Mouse (Mus musculus) lung, postnatal 0 days (tissue): ENCODE measurements at regions not wholly inside any gene's neighbourhood (a gene's known extent, or its start where the extent isn't known, plus 50 kb on each side); places are given as distances from the start of the nearest gene placed in this dataset.
A peak's percentile ranks its signal among the peaks of the same experiment; 100 is the strongest.

Source experiments
- ATAC-seq: fragments of 200-750 bp; cut with Nextera tagmentation; 2 replicates; pipeline ENCODE4 v1.8.0; 2017; ENCODE audit warnings: moderate library complexity
- DNase-seq: peaks from one replicate; pipeline ENCODE4 v3.0.0-alpha.2; 2016; ENCODE audit warnings: low spot score
- H3K27ac ChIP-seq: fragments of 300-500 bp; sonication (generic); 2 replicates; pipeline ENCODE4 v1.5.1; 2014; ENCODE audit warnings: antibody characterized with exemption, mild to moderate bottlenecking, low read length, mixed read lengths
- H3K27me3 ChIP-seq: fragments of 300-500 bp; sonication (generic); replicated peaks from 2 replicates; pipeline ENCODE4 v1.6.1; 2014; ENCODE audit warnings: low read length, mixed read lengths; ENCODE audit not compliant: insufficient read depth
- H3K36me3 ChIP-seq: fragments of 300-500 bp; sonication (generic); 2 replicates; pipeline ENCODE4 v1.6.1; 2014; ENCODE audit warnings: low read length, mixed read lengths; ENCODE audit not compliant: insufficient read depth
- H3K4me1 ChIP-seq: fragments of 300-500 bp; sonication (generic); 2 replicates; pipeline ENCODE4 v1.6.1; 2014; ENCODE audit warnings: antibody characterized with exemption, low read depth, low read length, mixed read lengths; ENCODE audit not compliant: insufficient read depth
- H3K4me2 ChIP-seq: fragments of 300-500 bp; sonication (generic); replicated peaks from 2 replicates; pipeline ENCODE4 v1.6.1; 2014; ENCODE audit warnings: low read depth, mild to moderate bottlenecking, low read length, moderate library complexity, mixed read lengths
- H3K4me3 ChIP-seq: fragments of 300-500 bp; sonication (generic); 2 replicates; pipeline ENCODE4 v1.5.1; 2014; ENCODE audit warnings: low read depth, low read length
- H3K9ac ChIP-seq: fragments of 300-500 bp; sonication (generic); replicated peaks from 2 replicates; pipeline ENCODE4 v1.6.1; 2014; ENCODE audit warnings: low read depth, mild to moderate bottlenecking
- H3K9me3 ChIP-seq: fragments of 300-500 bp; sonication (generic); 2 replicates; pipeline ENCODE4 v1.6.1; 2016; ENCODE audit warnings: low read length, mixed read lengths
- CTCF ChIP-seq: IDR thresholded peaks from 2 replicates; pipeline ENCODE4 v1.5.1; 2016; ENCODE audit warnings: antibody characterized with exemption, mild to moderate bottlenecking
- EP300 ChIP-seq: IDR thresholded peaks from 2 replicates; pipeline ENCODE4 v1.6.1; 2016; ENCODE audit warnings: antibody characterized with exemption, mild to moderate bottlenecking, control low read depth
- WGBS: fragments of 180-500 bp; shearing (Covaris S2); extraction: QIAGEN DNeasy Blood & Tissue Kit; methylation state at CpG from one replicate; pipeline ENCODE4 v1.1.7; 2014; 5-methylcytosine and 5-hydroxymethylcytosine counted together

GRCm38 (mm10) chr8:44155705-44156321 lies 446.0 kb upstream of the Adam34 start:
- Histone ChIP-seq H3K4me3 (no peak overlapping the region), H3K27ac (no peak overlapping the region), H3K4me1 (no peaks in the 10 kb centered on the region), H3K9ac (no peak overlapping the region), H3K27me3 (no peaks in the 10 kb centered on the region), H3K36me3 (no peaks in the 10 kb centered on the region), H3K9me3 (no peaks in the 10 kb centered on the region), H3K4me2 (peak overlapping the region; percentile 25; the same call in 1 of the 2 replicates)
- WGBS = 51% methylated on average over 8 of the region's 8 CpGs
- DNase-seq (peak; percentile 80), ATAC-seq (peak; percentile 91)
- no peak for TF ChIP-seq CTCF
- TF ChIP-seq EP300 = peak; percentile 95

- ATAC-seq (peak; percentile 35; the same call in 1 of the 2 replicates), DNase-seq (peak; percentile 20)
- Histone ChIP-seq H3K4me3 (no peak overlapping the region), H3K9ac (no peak overlapping the region), H3K27me3 (no peaks in the 10 kb centered on the region), H3K27ac (no peak overlapping the region), H3K36me3 (no peaks in the 10 kb centered on the region), H3K4me1 (no peaks in the 10 kb centered on the region), H3K9me3 (no peaks in the 10 kb centered on the region), H3K4me2 (no peak overlapping the region)
- TF ChIP-seq EP300 = peak; percentile 33; the same call in 1 of the 2 replicates
- no peak for TF ChIP-seq CTCF
- WGBS = 9% methylated on average over 6 of the region's 6 CpGs
Observed at GRCm38 (mm10) chr8:44165115-44165514, 455.3 kb upstream of the Adam34 start.

GRCm38 (mm10) chr8:44177016-44177415 lies 467.2 kb upstream of the Adam34 start:
- ATAC-seq = no peak

GRCm38 (mm10) chr8:44202228-44202627 lies 492.4 kb upstream of the Adam34 start:
- H3K4me1 ChIP-seq = no peaks in the 10 kb centered on the region
- no peaks in the 10 kb centered on the region for H3K36me3 ChIP-seq
- H3K9me3 ChIP-seq = no peaks in the 10 kb centered on the region
- H3K27me3 ChIP-seq = no peaks in the 10 kb centered on the region
- WGBS = 82% methylated on average over 2 of the region's 2 CpGs
- TF ChIP-seq CTCF (no peak), EP300 (no peak)
- ATAC-seq (no peak), DNase-seq (no peak)
- no peak overlapping the region for H3K4me2 ChIP-seq
- no peak overlapping the region for H3K4me3 ChIP-seq
- no peak overlapping the region for H3K9ac ChIP-seq
- H3K27ac ChIP-seq = no peak overlapping the region

More at GRCm38 (mm10) chr8:44177016-44177415, 467.2 kb upstream of the Adam34 start:
- H3K4me2 ChIP-seq = no peak overlapping the region
- H3K36me3 ChIP-seq = no peaks in the 10 kb centered on the region
- no peak overlapping the region for H3K27ac ChIP-seq
- no peaks in the 10 kb centered on the region for H3K9me3 ChIP-seq
- H3K4me3 ChIP-seq = no peak overlapping the region
- H3K9ac ChIP-seq = no peak overlapping the region
- H3K4me1 ChIP-seq = no peaks in the 10 kb centered on the region
- H3K27me3 ChIP-seq = no peaks in the 10 kb centered on the region
- TF ChIP-seq EP300 (no peak), CTCF (no peak)
- peak; percentile 8 for DNase-seq
- 19% methylated on average over 4 of the region's 4 CpGs for whole genome bisulfite sequencing

- Histone ChIP-seq H3K27me3 (no peaks in the 10 kb centered on the region), H3K4me2 (no peak overlapping the region), H3K36me3 (no peaks in the 10 kb centered on the region), H3K27ac (no peak overlapping the region), H3K4me3 (no peak overlapping the region), H3K9me3 (no peaks in the 10 kb centered on the region), H3K4me1 (no peaks in the 10 kb centered on the region), H3K9ac (no peak overlapping the region)
- whole genome bisulfite sequencing = 67% methylated on average over 11 of the region's 11 CpGs
- no peak for DNase-seq
- no peak for ATAC-seq
- no peak for TF ChIP-seq EP300
- no peak for TF ChIP-seq CTCF
Observed at GRCm38 (mm10) chr8:44206391-44207170, 496.7 kb upstream of the Adam34 start.

- no peaks in the 10 kb centered on the region for H3K9me3 ChIP-seq
- H3K27ac ChIP-seq = no peak overlapping the region
- no peak overlapping the region for H3K4me2 ChIP-seq
- no peak overlapping the region for H3K4me3 ChIP-seq
- H3K36me3 ChIP-seq = no peaks in the 10 kb centered on the region
- no peaks in the 10 kb centered on the region for H3K4me1 ChIP-seq
- 86% methylated on average over 1 of the region's 1 CpGs for WGBS
- no peaks in the 10 kb centered on the region for H3K27me3 ChIP-seq
- H3K9ac ChIP-seq = no peak overlapping the region
- DNase-seq = no peak
- no peak for ATAC-seq
- TF ChIP-seq CTCF (no peak), EP300 (no peak)
Observed at GRCm38 (mm10) chr8:44222346-44222745, 512.5 kb upstream of the Adam34 start.
